Mouse (Mus musculus): Measurements from ENCODE around the gene Cdkn2b.

GRCm38 (mm10) chr4:89351474-89351873 is 40.6 kb upstream of the Cdkn2b start:
- TF ChIP-seq POLR2A (IDR thresholded peaks at IDR 0.05; ENCODE audit: borderline replicate concordance, low read depth, low read length) (no peak), CTCF (IDR thresholded peaks at IDR 0.05; ENCODE audit: low read depth, low read length) (no peak)
